Comparison of ENCODE assay signal across 9 mouse cellular contexts in genomic region chrX:142096904-142097303, GRCm38 (mm10).
DNase-seq lines count a peak whose midpoint lies in the region; ATAC-seq and TF ChIP-seq lines count a peak whose summit lies in the region.
"Had no signal": no experiment of that assay in that cellular context is flagged by ENCODE, and none has a peak within 500 bp of the region (broad histone marks: within the 10 kb centered on the region; RNA-seq: fewer than 3 reads in every experiment).

No protein-coding gene starts in this region.

- no peak overlapping the region for H3K27ac ChIP-seq in hindbrain, embryonic 10.5 days
- H3K27ac ChIP-seq in hindbrain, embryonic 16.5 days (ENCODE audit: low read depth, low read length), result no peak overlapping the region
- H3K27ac ChIP-seq in layer of hippocampus, adult 2 months, result no peak overlapping the region
- H3K27ac ChIP-seq in neural tube, embryonic 15.5 days (replicated peaks), result no peak overlapping the region
- no peak overlapping the region for H3K27ac ChIP-seq in midbrain, embryonic 10.5 days (replicated peaks)

- no peak overlapping the region for H3K9ac ChIP-seq in hindbrain, embryonic 16.5 days (ENCODE audit: low read depth, low read length)
- H3K9ac ChIP-seq in neural tube, embryonic 15.5 days (replicated peaks), result no peak overlapping the region

- H3K27me3 ChIP-seq in hindbrain, embryonic 10.5 days (ENCODE audit: insufficient read depth, poor library complexity, severe bottlenecking), result peaks cover 66% of the 10 kb centered on the region
- no peaks in the 10 kb centered on the region for H3K27me3 ChIP-seq in hindbrain, embryonic 16.5 days (replicated peaks; ENCODE audit: control insufficient read depth, insufficient read depth, low read length)
- peaks cover 9% of the 10 kb centered on the region for H3K27me3 ChIP-seq in neural tube, embryonic 15.5 days (replicated peaks)
- H3K27me3 ChIP-seq in midbrain, embryonic 10.5 days (ENCODE audit: low read depth, poor library complexity, severe bottlenecking), result peaks cover 95% of the 10 kb centered on the region

- peak; percentile 78 for TF ChIP-seq CTCF in layer of hippocampus, adult 2 months (conservative IDR thresholded peaks at IDR 0.05)

- ATAC-seq in hindbrain, embryonic 16.5 days, result no peak
- ATAC-seq in neural tube, embryonic 15.5 days (ENCODE audit: low FRiP score), result no peak

- WGBS in hindbrain, embryonic 10.5 days, result 61% methylated on average over 3 of the region's 3 CpGs
- 45% methylated on average over 3 of the region's 3 CpGs for WGBS in hindbrain, embryonic 16.5 days
- WGBS in neural tube, embryonic 15.5 days, result 55% methylated on average over 3 of the region's 3 CpGs
- WGBS in midbrain, embryonic 10.5 days, result 59% methylated on average over 3 of the region's 3 CpGs

- DNase-seq in hindbrain, embryonic 10.5 days (ENCODE audit: low spot score), result peak; percentile 2
- DNase-seq in A20 (ENCODE audit: low read depth, low spot score) (peak; percentile 1), ZHBTc4 (ENCODE audit: low read depth, low spot score) (peak; percentile 12)
- peak; percentile 16 to 46 for DNase-seq in layer of hippocampus, adult 2 months (ENCODE audit: low spot score in 2 of 2)
- no peak for DNase-seq in urinary bladder, adult 18-20 months (ENCODE audit: low spot score in 2 of 2)
- DNase-seq in midbrain, embryonic 10.5 days (ENCODE audit: low spot score), result no peak

- H3K9me3 ChIP-seq in hindbrain, embryonic 10.5 days, result no peaks in the 10 kb centered on the region
- H3K9me3 ChIP-seq in hindbrain, embryonic 16.5 days (ENCODE audit: control insufficient read depth, low read length), result no peaks in the 10 kb centered on the region
- H3K9me3 ChIP-seq in neural tube, embryonic 15.5 days (replicated peaks), result no peaks in the 10 kb centered on the region
- no peaks in the 10 kb centered on the region for H3K9me3 ChIP-seq in midbrain, embryonic 10.5 days (replicated peaks)

- no peak overlapping the region for H3K4me2 ChIP-seq in hindbrain, embryonic 16.5 days (ENCODE audit: low read length)
- H3K4me2 ChIP-seq in neural tube, embryonic 15.5 days, result no peak overlapping the region

- no peak overlapping the region for H3K4me3 ChIP-seq in hindbrain, embryonic 10.5 days
- H3K4me3 ChIP-seq in hindbrain, embryonic 16.5 days (ENCODE audit: low read length), result no peak overlapping the region
- H3K4me3 ChIP-seq in layer of hippocampus, adult 2 months, result no peak overlapping the region
- H3K4me3 ChIP-seq in neural tube, embryonic 15.5 days (replicated peaks), result no peak overlapping the region
- no peak overlapping the region for H3K4me3 ChIP-seq in midbrain, embryonic 10.5 days
- H3K4me3 ChIP-seq: myocyte had no signal

- no peaks in the 10 kb centered on the region for H3K36me3 ChIP-seq in hindbrain, embryonic 10.5 days
- no peaks in the 10 kb centered on the region for H3K36me3 ChIP-seq in hindbrain, embryonic 16.5 days (ENCODE audit: control insufficient read depth, insufficient read depth, low read length)
- H3K36me3 ChIP-seq in neural tube, embryonic 15.5 days, result no peaks in the 10 kb centered on the region
- H3K36me3 ChIP-seq in midbrain, embryonic 10.5 days, result no peaks in the 10 kb centered on the region

- no peaks in the 10 kb centered on the region for H3K4me1 ChIP-seq in hindbrain, embryonic 10.5 days (replicated peaks)
- H3K4me1 ChIP-seq in hindbrain, embryonic 16.5 days (ENCODE audit: control insufficient read depth, insufficient read depth, low read depth, low read length), result no peaks in the 10 kb centered on the region
- H3K4me1 ChIP-seq in neural tube, embryonic 15.5 days, result no peaks in the 10 kb centered on the region
- no peaks in the 10 kb centered on the region for H3K4me1 ChIP-seq in midbrain, embryonic 10.5 days

Comparison
In these comparisons a context has a peak if more than half of its experiments do, and no peak if none do; other contexts are left out.
1. DNase-seq: peak in hindbrain, embryonic 10.5 days (single experiment), A20 (single experiment), ZHBTc4 (single experiment) and layer of hippocampus, adult 2 months (2 of 2); none in urinary bladder, adult 18-20 months (0 of 2) and midbrain, embryonic 10.5 days (single experiment).